Mouse (Mus musculus) erythroblast, embryonic 14.5 days (primary cell): ENCODE data around the gene Gdpgp1. TPM values are rescaled to one million over a fixed set of nuclear protein-coding genes. Genes with fewer than 3 reads are reported as not detected.

Experiments
- H3K27me3 ChIP-seq: 2 replicates; pipeline ENCODE4 v1.6.1; 2012; ENCODE audit warnings: inconsistent platforms; ENCODE audit not compliant: control insufficient read depth
- H3K36me3 ChIP-seq: 2 replicates; pipeline ENCODE4 v1.6.1; 2012; ENCODE audit warnings: mild to moderate bottlenecking, inconsistent platforms; ENCODE audit not compliant: control insufficient read depth
- H3K4me1 ChIP-seq: 2 replicates; pipeline ENCODE4 v1.6.1; 2012; ENCODE audit warnings: inconsistent platforms; ENCODE audit not compliant: control insufficient read depth
- H3K4me3 ChIP-seq: replicated peaks from 2 replicates; pipeline ENCODE3; 2012; ENCODE audit warnings: moderate library complexity, mild to moderate bottlenecking, inconsistent platforms
- H3K9me3 ChIP-seq: 2 replicates; pipeline ENCODE4 v1.6.1; 2012; ENCODE audit warnings: low read length, inconsistent platforms, mixed read lengths; ENCODE audit not compliant: control insufficient read depth
- GATA1 ChIP-seq: IDR thresholded peaks from 2 replicates; pipeline ENCODE4 v1.6.1; 2012; ENCODE audit warnings: low read length, inconsistent platforms, mixed read lengths
- TAL1 ChIP-seq: IDR thresholded peaks from 3 replicates; pipeline ENCODE4 v1.6.1; 2012; ENCODE audit warnings: low read length, inconsistent platforms, mixed read lengths
- polyA plus RNA-seq: library from polyadenylated mRNA; stranded (reverse); fragments of >175 nt; gene quantifications from 2 replicates; pipeline ENCODE4 v1.2.3, GENCODE M21; 2012

Gene Gdpgp1
- polyA plus RNA-seq, 1 experiment, result 0.06 TPM

DNA sequence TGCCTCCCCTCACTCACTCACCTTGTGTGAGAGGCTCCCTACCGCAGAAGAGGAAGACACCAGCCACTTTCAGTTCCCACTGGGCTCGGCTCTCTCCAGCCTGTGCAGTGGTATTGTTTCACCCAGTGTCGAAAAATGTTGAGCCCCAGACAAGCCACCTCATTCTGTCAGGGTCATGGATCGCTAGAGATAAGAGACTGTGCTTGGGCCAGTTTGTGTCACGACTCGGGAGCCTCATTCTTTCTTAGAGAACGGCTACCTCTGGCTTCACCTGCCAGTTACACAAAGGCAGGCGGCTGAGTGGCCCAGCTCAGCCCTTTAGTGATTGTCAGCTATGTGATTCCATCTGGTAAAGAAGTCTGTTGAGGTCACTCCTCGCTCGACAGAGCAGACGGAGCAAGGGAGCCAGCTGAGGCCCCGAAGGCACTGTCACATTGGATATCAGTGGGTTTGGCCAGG lies 29.0 kb upstream of the Gdpgp1 start:
- H3K27me3 ChIP-seq, result no peaks in the 10 kb centered on the region
- peak overlapping the region; percentile 57 for H3K4me3 ChIP-seq
- H3K36me3 ChIP-seq, result peaks cover 95% of the 10 kb centered on the region
- no peaks in the 10 kb centered on the region for H3K9me3 ChIP-seq
- TF ChIP-seq GATA1 (peak; percentile 63; the same call in 1 of the 2 replicates), TAL1 (no peak)
- peaks cover 94% of the 10 kb centered on the region for H3K4me1 ChIP-seq

DNA sequence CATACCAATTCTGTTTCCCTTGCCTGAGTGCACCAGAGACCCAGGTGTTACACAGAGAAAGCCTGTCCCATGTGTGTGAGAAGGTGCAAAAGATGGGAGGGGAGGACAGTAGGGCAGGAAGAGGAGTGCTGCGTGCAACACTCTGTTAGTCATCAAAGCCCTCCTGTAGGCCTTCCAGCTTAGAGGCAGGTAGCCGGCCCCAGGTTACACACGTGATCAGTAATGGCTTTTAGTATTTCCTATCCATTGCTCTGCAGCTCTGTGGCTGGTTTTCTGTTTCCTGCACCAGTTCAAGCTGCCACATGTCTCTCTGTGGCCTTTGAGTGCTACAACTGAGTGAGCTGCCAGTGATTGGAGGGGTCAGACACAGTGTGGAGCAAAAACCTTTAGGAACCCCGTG lies 28.3 kb upstream of the Gdpgp1 start:
- Histone ChIP-seq H3K27me3 (no peaks in the 10 kb centered on the region), H3K36me3 (peaks cover 89% of the 10 kb centered on the region), H3K4me3 (peak overlapping the region; percentile 1), H3K4me1 (peaks cover 100% of the 10 kb centered on the region), H3K9me3 (no peaks in the 10 kb centered on the region)
- no peak for TF ChIP-seq GATA1
- TF ChIP-seq TAL1, result no peak

DNA sequence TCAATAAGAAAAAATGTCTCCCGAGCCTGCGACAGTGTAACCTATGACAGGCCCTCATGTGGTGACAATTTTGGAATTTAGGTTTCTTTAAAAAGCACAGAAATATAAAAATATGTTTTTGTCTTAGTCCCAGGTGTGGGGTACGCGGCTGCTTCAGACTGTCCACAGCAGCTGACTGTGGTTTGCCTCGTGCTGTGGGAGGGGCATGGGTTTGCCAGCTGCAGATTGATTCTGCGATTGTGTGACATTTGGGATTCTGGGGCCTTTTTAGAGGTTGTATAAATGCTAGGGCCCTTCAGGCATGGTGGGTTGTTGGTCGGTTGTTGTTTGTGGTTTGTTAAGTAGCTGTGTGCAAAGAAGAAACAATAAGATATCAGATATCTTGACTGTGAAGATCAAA lies 27.7 kb upstream of the Gdpgp1 start:
- Histone ChIP-seq H3K27me3 (no peaks in the 10 kb centered on the region), H3K4me1 (peaks cover 100% of the 10 kb centered on the region), H3K36me3 (peaks cover 88% of the 10 kb centered on the region), H3K4me3 (peak overlapping the region; percentile 20), H3K9me3 (no peaks in the 10 kb centered on the region)
- TF ChIP-seq TAL1, result no peak
- TF ChIP-seq GATA1, result no peak; the same call in 1 of the 2 replicates

DNA sequence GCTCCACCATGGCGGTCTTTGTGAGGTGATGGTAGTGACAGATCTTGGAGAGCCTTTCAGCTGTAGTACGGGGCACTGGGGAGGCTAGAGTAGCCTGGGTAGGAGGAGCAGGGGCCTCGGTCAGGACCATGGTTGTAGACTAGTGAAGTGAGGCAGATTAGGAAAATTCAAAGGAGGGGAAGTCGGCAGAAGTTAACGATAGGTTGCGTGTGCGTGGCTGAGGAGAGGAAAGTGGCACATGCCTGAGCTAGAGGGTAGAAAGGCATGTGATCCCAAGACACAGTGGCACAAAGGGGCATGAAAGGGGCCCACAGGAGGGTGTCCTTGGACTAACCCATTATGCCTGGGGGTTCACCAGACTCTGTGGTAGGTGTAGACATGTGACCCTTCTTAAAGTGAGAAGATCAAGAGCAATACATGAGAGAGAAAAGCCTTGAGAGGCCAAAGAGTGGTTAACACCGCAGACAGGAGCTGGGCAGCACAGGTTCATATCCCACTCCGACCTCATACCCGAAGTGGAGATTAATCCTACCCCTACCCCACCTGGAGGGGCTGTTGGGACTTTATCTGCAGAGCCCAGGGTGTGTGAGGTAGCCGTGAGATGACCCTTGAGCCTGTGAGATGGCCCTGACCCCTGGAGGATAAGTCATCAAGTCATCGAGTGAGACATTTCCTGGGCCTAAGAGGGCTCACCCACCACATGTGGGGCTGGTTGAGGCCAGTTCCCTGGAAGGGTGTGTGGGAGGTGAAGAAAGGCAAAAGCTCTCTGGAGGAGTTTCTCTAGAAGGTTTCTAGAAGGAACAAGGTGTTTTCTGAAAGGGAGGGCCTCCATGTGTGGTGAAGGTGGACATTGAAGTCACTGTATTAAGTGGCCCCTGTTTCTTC lies 26.7 kb upstream of the Gdpgp1 start:
- TF ChIP-seq GATA1 (no peak), TAL1 (no peak)
- peaks cover 100% of the 10 kb centered on the region for H3K4me1 ChIP-seq
- no peaks in the 10 kb centered on the region for H3K27me3 ChIP-seq
- H3K36me3 ChIP-seq, result peaks cover 88% of the 10 kb centered on the region
- peak overlapping the region; percentile 63 for H3K4me3 ChIP-seq
- H3K9me3 ChIP-seq, result no peaks in the 10 kb centered on the region

DNA sequence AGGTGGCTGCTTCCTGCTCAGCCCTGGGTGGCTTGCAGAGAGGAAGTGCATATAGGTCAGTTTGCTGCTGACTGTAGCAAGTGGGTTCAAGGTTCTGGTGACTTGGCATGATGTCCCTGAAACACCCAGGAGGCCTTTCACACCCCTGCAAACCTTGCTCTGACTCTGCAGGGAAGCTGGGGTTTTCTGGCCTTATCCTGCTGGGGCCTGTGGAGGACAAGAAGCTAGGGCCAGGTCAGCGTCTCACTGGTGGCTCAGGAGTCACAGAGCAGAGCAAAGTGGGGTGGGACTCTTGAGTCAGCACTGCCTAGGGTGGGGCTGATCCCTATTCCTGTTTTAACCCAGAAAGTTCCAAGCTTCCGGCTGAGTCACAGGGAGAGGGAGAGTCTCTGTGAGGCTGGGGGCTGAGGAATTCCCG lies 25.3 kb upstream of the Gdpgp1 start:
- Histone ChIP-seq H3K4me3 (peak overlapping the region; percentile 63), H3K27me3 (no peaks in the 10 kb centered on the region), H3K9me3 (no peaks in the 10 kb centered on the region), H3K4me1 (peaks cover 99% of the 10 kb centered on the region), H3K36me3 (peaks cover 88% of the 10 kb centered on the region)
- TF ChIP-seq TAL1 (no peak), GATA1 (no peak)

DNA sequence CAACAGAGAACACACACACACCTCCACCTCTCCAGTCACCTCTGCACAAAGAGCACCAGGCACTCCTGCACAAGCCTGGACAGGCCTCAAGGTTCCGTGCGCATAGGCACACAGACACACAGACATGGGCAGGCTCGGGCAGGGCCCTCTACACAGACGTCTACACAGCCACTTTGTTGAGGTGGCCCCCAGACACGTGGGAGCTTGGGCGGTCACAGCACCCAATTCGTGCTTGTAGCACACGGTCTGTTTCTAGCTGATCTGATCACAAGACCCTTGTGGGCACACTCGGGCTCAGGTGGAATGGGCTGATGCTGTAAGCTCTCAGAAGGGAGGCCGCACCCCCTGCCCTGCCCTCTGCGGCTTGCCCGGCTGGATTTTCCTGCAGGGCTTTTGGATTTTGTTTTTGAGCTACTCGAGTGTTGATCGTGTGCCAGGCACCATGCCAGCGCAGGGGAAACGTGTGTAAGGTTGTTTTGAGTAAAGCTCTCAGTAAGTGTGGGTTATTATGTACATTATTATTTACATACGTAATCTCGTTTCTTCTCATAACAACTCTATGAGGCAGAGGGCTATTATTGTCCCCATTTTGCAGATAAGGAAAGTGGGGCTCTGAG lies 24.5 kb upstream of the Gdpgp1 start:
- Histone ChIP-seq H3K36me3 (peaks cover 88% of the 10 kb centered on the region), H3K4me1 (peaks cover 99% of the 10 kb centered on the region), H3K27me3 (no peaks in the 10 kb centered on the region), H3K4me3 (peak overlapping the region; percentile 63), H3K9me3 (no peaks in the 10 kb centered on the region)
- TF ChIP-seq TAL1 (no peak), GATA1 (no peak)

DNA sequence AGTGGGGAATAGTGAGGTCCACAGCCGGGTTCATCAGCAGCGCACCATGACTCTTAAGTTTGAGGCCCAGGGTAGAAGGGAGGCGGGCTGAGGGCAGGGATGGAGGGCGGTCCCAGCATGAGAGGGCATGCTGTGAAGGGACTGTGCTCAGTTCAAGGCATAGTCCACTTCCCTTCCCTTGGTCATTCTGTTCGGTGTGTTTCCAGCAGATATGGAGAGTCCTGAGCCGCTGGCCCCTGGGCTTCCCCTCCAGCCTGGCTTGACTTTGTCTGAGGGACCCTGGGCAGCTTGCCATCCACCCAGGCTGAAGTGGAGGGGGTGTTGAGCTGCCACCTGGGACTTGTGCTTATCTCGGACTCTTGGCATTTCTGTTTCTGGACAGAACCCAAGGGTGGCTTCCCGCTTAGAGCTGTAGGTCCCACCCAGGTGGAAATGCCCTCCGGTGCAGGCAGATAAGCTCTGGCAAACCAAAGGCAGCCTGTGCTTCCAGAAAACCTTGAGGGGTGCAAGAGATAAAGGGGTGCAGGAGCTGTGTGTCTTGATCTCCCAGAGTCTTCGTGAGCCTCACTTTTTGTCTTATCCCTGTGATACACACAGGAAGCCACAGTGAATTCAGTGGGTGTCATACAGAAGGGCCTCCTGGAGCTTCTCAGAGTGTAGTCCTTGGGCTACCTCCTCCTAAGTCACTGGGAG lies 23.8 kb upstream of the Gdpgp1 start:
- peaks cover 88% of the 10 kb centered on the region for H3K36me3 ChIP-seq
- H3K9me3 ChIP-seq, result no peaks in the 10 kb centered on the region
- peak; percentile 87 for TF ChIP-seq TAL1
- TF ChIP-seq GATA1, result peak; percentile 98
- no peaks in the 10 kb centered on the region for H3K27me3 ChIP-seq
- peaks cover 98% of the 10 kb centered on the region for H3K4me1 ChIP-seq
- H3K4me3 ChIP-seq, result peak overlapping the region; percentile 63

DNA sequence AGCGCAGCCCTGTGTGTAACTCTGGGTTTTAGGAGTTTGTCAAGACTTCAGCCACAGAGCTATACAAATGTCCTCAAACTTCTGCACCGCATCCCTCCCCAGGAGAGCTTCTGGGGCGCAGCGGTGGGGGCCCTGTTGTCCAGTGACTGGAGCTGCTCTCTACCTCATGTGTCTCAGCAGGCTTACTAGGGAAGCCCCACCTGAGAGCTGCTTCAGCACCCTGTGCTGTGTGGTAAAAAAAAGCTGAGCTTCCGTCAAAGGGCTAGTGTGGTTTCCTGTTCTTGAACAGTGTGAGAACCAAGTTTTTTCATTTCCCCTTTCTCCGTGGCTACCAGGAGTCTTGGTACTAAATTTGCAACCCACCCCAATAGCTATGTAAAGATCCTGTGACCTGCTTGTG lies 23.0 kb upstream of the Gdpgp1 start:
- TF ChIP-seq TAL1, result no peak
- no peak for TF ChIP-seq GATA1
- no peaks in the 10 kb centered on the region for H3K27me3 ChIP-seq
- peaks cover 98% of the 10 kb centered on the region for H3K4me1 ChIP-seq
- peaks cover 88% of the 10 kb centered on the region for H3K36me3 ChIP-seq
- no peaks in the 10 kb centered on the region for H3K9me3 ChIP-seq
- peak overlapping the region; percentile 63 for H3K4me3 ChIP-seq

DNA sequence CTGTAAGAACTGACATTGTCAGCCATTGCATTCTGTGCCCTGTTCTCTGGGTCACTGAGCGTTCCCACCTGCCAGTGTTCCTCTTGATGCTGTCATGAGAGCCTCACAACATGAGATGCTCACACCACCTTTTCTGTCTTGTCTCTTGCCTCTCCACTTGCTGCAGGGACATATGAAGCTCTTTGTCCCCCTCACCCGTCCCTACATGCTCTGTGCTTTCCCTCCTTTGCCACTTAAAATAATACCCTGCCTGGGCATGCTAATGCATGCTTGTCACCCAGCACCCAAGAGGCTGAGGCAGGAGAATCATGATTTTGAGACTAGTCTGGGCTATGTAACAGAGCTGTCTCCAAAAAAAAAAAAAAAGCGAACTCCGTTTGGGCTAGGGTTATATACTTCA lies 21.7 kb upstream of the Gdpgp1 start:
- H3K9me3 ChIP-seq, result no peaks in the 10 kb centered on the region
- H3K36me3 ChIP-seq, result peaks cover 88% of the 10 kb centered on the region
- H3K27me3 ChIP-seq, result no peaks in the 10 kb centered on the region
- TF ChIP-seq TAL1 (no peak), GATA1 (no peak)
- H3K4me3 ChIP-seq, result peak overlapping the region; percentile 29
- H3K4me1 ChIP-seq, result peaks cover 98% of the 10 kb centered on the region
